Mouse (Mus musculus): ENCODE results near the gene Zfp760. TPM values are rescaled to one million over a fixed set of nuclear protein-coding genes. Genes with fewer than 3 reads are reported as not detected.
"Not testable (repeated sequence)": the region's sequence is repeated elsewhere in the genome, so short reads cannot be mapped to it uniquely, and the experiment has no call there.

The Zfp760 gene
- polyA plus RNA-seq (2016; fragmentation: Nextera tagmentation; extraction: Ambion mirVana), result 7.8 and 11.0 TPM in 2 replicates

GRCm38 (mm10) chr17:21707343-21707996 is at the start of gene Zfp760:
TSS of gene Zfp760 (plus strand) at chr17:21707741.
- DNase-seq (ENCODE audit: low spot score), result peak; percentile 95
- no peaks in the 10 kb centered on the region for H3K27me3 ChIP-seq (ENCODE audit: insufficient read depth, poor library complexity, severe bottlenecking)
- peak within 1 kb of the TSS; percentile 92 for H3K27ac ChIP-seq
- no peaks in the 10 kb centered on the region for H3K9me3 ChIP-seq
- peaks cover 8% of the 10 kb centered on the region for H3K4me1 ChIP-seq
- WGBS, result 3% methylated on average over 26 of the region's 26 CpGs
- H3K36me3 ChIP-seq, result peaks cover 18% of the 10 kb centered on the region; the same call in 1 of the 2 replicates
- H3K4me3 ChIP-seq, result peak within 1 kb of the TSS; percentile 73

- H3K4me1 ChIP-seq; H3K9me3 ChIP-seq; H3K27me3 ChIP-seq (ENCODE audit: insufficient read depth, poor library complexity, severe bottlenecking); H3K4me3 ChIP-seq; H3K27ac ChIP-seq; DNase-seq (ENCODE audit: low spot score); H3K36me3 ChIP-seq: not testable (repeated sequence)
- WGBS, result 33% methylated on average over 1 of the region's 1 CpGs
Measured at GRCm38 (mm10) chr17:21678826-21679225, 28.7 kb upstream of the Zfp760 start.

GRCm38 (mm10) chr17:21679273-21680018 is 28.1 kb upstream of the Zfp760 start:
- H3K9me3 ChIP-seq, result no peaks in the 10 kb centered on the region
- peaks cover under 1% of the 10 kb centered on the region; the same call in 1 of the 2 replicates for H3K36me3 ChIP-seq
- 4% methylated on average over 9 of the region's 9 CpGs for WGBS
- H3K27me3 ChIP-seq (ENCODE audit: insufficient read depth, poor library complexity, severe bottlenecking), result no peaks in the 10 kb centered on the region
- no peaks in the 10 kb centered on the region for H3K4me1 ChIP-seq
- H3K27ac ChIP-seq, result peak overlapping the region; percentile 81
- peak overlapping the region; percentile 57 for H3K4me3 ChIP-seq
- DNase-seq (ENCODE audit: low spot score), result peak; percentile 98

- Histone ChIP-seq H3K4me3 (peak overlapping the region; percentile 57), H3K27ac (peak overlapping the region; percentile 81)
- DNase-seq (ENCODE audit: low spot score); H3K36me3 ChIP-seq; H3K4me1 ChIP-seq; H3K9me3 ChIP-seq; H3K27me3 ChIP-seq (ENCODE audit: insufficient read depth, poor library complexity, severe bottlenecking): not testable (repeated sequence)
- WGBS, result 1% methylated on average over 10 of the region's 10 CpGs
Measured at GRCm38 (mm10) chr17:21680019-21680376, 27.5 kb upstream of the Zfp760 start.

- Histone ChIP-seq H3K4me1 (no peaks in the 10 kb centered on the region), H3K36me3 (peaks cover 22% of the 10 kb centered on the region), H3K27ac (no peak within 1 kb of the TSS), H3K4me3 (no peak within 1 kb of the TSS), H3K27me3 (ENCODE audit: insufficient read depth, poor library complexity, severe bottlenecking) (no peaks in the 10 kb centered on the region), H3K9me3 (no peaks in the 10 kb centered on the region)
- DNase-seq (ENCODE audit: low spot score), result no peak
- 88% methylated on average over 3 of the region's 3 CpGs for WGBS
Measured at GRCm38 (mm10) chr17:21691560-21691959, 16.0 kb upstream of the Zfp760 start, which contains the start of gene Gm10226. TSS of gene Gm10226 (plus strand) at chr17:21691860.

GRCm38 (mm10) chr17:21693342-21693741 is 14.2 kb upstream of the Zfp760 start:
- Histone ChIP-seq H3K36me3 (peaks cover 22% of the 10 kb centered on the region), H3K4me3 (no peak overlapping the region), H3K9me3 (no peaks in the 10 kb centered on the region), H3K27ac (no peak overlapping the region), H3K4me1 (no peaks in the 10 kb centered on the region), H3K27me3 (ENCODE audit: insufficient read depth, poor library complexity, severe bottlenecking) (no peaks in the 10 kb centered on the region)
- 75% methylated on average over 3 of the region's 3 CpGs for WGBS
- no peak for DNase-seq (ENCODE audit: low spot score)

- Histone ChIP-seq H3K4me1 (no peaks in the 10 kb centered on the region), H3K4me3 (no peak overlapping the region), H3K27ac (no peak overlapping the region), H3K9me3 (no peaks in the 10 kb centered on the region), H3K27me3 (ENCODE audit: insufficient read depth, poor library complexity, severe bottlenecking) (no peaks in the 10 kb centered on the region), H3K36me3 (peaks cover 7% of the 10 kb centered on the region)
- DNase-seq (ENCODE audit: low spot score), result no peak
Measured at GRCm38 (mm10) chr17:21696073-21696472, 11.5 kb upstream of the Zfp760 start.

- Histone ChIP-seq H3K9me3 (no peaks in the 10 kb centered on the region), H3K27ac (peak overlapping the region; percentile 69), H3K36me3 (no peaks in the 10 kb centered on the region), H3K4me1 (peaks cover 10% of the 10 kb centered on the region), H3K4me3 (no peak overlapping the region), H3K27me3 (ENCODE audit: insufficient read depth, poor library complexity, severe bottlenecking) (no peaks in the 10 kb centered on the region)
- 24% methylated on average over 5 of the region's 5 CpGs for WGBS
- DNase-seq (ENCODE audit: low spot score), result peak; percentile 93
Measured at GRCm38 (mm10) chr17:21702281-21703240, 5.0 kb upstream of the Zfp760 start.

GRCm38 (mm10) chr17:21703414-21703813 is 4.1 kb upstream of the Zfp760 start:
- peaks cover 12% of the 10 kb centered on the region for H3K4me1 ChIP-seq
- WGBS, result 77% methylated on average over 1 of the region's 1 CpGs
- H3K36me3 ChIP-seq, result no peaks in the 10 kb centered on the region
- no peaks in the 10 kb centered on the region for H3K9me3 ChIP-seq
- H3K27ac ChIP-seq, result peak overlapping the region; percentile 69; the same call in 1 of the 2 replicates
- no peak for DNase-seq (ENCODE audit: low spot score)
- no peaks in the 10 kb centered on the region for H3K27me3 ChIP-seq (ENCODE audit: insufficient read depth, poor library complexity, severe bottlenecking)
- H3K4me3 ChIP-seq, result no peak overlapping the region

- WGBS, result 63% methylated on average over 2 of the region's 2 CpGs
- H3K36me3 ChIP-seq, result peaks cover 23% of the 10 kb centered on the region; the same call in 1 of the 2 replicates
- no peaks in the 10 kb centered on the region for H3K9me3 ChIP-seq
- peaks cover 4% of the 10 kb centered on the region; the same call in 1 of the 2 replicates for H3K4me1 ChIP-seq
- H3K27me3 ChIP-seq (ENCODE audit: insufficient read depth, poor library complexity, severe bottlenecking), result no peaks in the 10 kb centered on the region
- H3K27ac ChIP-seq, result peak overlapping the region; percentile 42; the same call in 1 of the 2 replicates
- no peak for DNase-seq (ENCODE audit: low spot score)
- peak overlapping the region; percentile 73 for H3K4me3 ChIP-seq
Measured at GRCm38 (mm10) chr17:21708401-21708800, 860 bp downstream of the Zfp760 start.

GRCm38 (mm10) chr17:21730495-21730894 is 23.0 kb downstream of the Zfp760 start, which contains the start of gene Zfp229:
TSS of gene Zfp229 (plus strand) at chr17:21730795.
- not testable (repeated sequence) for DNase-seq (ENCODE audit: low spot score); H3K36me3 ChIP-seq; H3K4me3 ChIP-seq; H3K9me3 ChIP-seq; H3K27ac ChIP-seq; H3K27me3 ChIP-seq (ENCODE audit: insufficient read depth, poor library complexity, severe bottlenecking); H3K4me1 ChIP-seq
- 92% methylated on average over 15 of the region's 22 CpGs for WGBS

- peaks cover 7% of the 10 kb centered on the region; the same call in 1 of the 2 replicates for H3K4me1 ChIP-seq
- H3K4me3 ChIP-seq, result peak overlapping the region; percentile 70
- 90% methylated on average over 4 of the region's 4 CpGs for WGBS
- H3K27ac ChIP-seq, result peak overlapping the region; percentile 95
- DNase-seq (ENCODE audit: low spot score), result no peak
- no peaks in the 10 kb centered on the region for H3K9me3 ChIP-seq
- no peaks in the 10 kb centered on the region for H3K27me3 ChIP-seq (ENCODE audit: insufficient read depth, poor library complexity, severe bottlenecking)
- peaks cover 7% of the 10 kb centered on the region; the same call in 1 of the 2 replicates for H3K36me3 ChIP-seq
Measured at GRCm38 (mm10) chr17:21733049-21733448, 25.5 kb downstream of the Zfp760 start.

Measured in heart, embryonic 10.5 days (tissue).